Mouse (Mus musculus): ENCODE measurements around the gene Slc38a4.

Gene Slc38a4

GRCm38 (mm10) chr15:96972706-96973274, 83.0 kb downstream of the Slc38a4 start:
- intact Hi-C loops (cut with DNase I) = no loop called here

GRCm38 (mm10) chr15:96971906-96972305, 83.8 kb downstream of the Slc38a4 start:
- intact Hi-C loops (cut with DNase I) = no loop called here

- intact Hi-C loops (cut with DNase I) = no loop called here
Observed at GRCm38 (mm10) chr15:96969792-96970191, 86.0 kb downstream of the Slc38a4 start.

GRCm38 (mm10) chr15:96968741-96969140, 87.0 kb downstream of the Slc38a4 start:
- intact Hi-C loops (cut with DNase I) = no loop called here

- intact Hi-C loops (cut with DNase I) = no loop called here
Observed at GRCm38 (mm10) chr15:96966326-96966725, 89.4 kb downstream of the Slc38a4 start.

- intact Hi-C loops (cut with DNase I) = loop anchor here (5.0 kb wide), 1 partner anchor 169 kb away; no protein-coding TSS in a partner anchor
Observed at GRCm38 (mm10) chr15:96963735-96964134, 92.0 kb downstream of the Slc38a4 start.

- intact Hi-C loops (cut with DNase I) = loop anchor here (5.0 kb wide), 1 partner anchor 169 kb away; no protein-coding TSS in a partner anchor
Observed at GRCm38 (mm10) chr15:96963318-96963717, 92.4 kb downstream of the Slc38a4 start.

GRCm38 (mm10) chr15:96960343-96960742, 95.4 kb downstream of the Slc38a4 start:
- intact Hi-C loops (cut with DNase I) = loop anchor here (5.0 kb wide), 1 partner anchor 172 kb away; no protein-coding TSS in a partner anchor

GRCm38 (mm10) chr15:96959247-96959646, 96.5 kb downstream of the Slc38a4 start:
- intact Hi-C loops (cut with DNase I) = no loop called here

- intact Hi-C loops (cut with DNase I) = no loop called here
Observed at GRCm38 (mm10) chr15:96956699-96957098, 99.1 kb downstream of the Slc38a4 start.

- intact Hi-C loops (cut with DNase I) = no loop called here
Observed at GRCm38 (mm10) chr15:96954389-96954788, 101.4 kb downstream of the Slc38a4 start.

GRCm38 (mm10) chr15:96953938-96954238, 101.9 kb downstream of the Slc38a4 start:
- intact Hi-C loops (cut with DNase I) = no loop called here

GRCm38 (mm10) chr15:96953112-96953937, 102.4 kb downstream of the Slc38a4 start:
- intact Hi-C loops (cut with DNase I) = no loop called here

- intact Hi-C loops (cut with DNase I) = no loop called here
Observed at GRCm38 (mm10) chr15:96952488-96952887, 103.3 kb downstream of the Slc38a4 start.

- intact Hi-C loops (cut with DNase I) = no loop called here
Observed at GRCm38 (mm10) chr15:96951783-96952182, 104.0 kb downstream of the Slc38a4 start.

- intact Hi-C loops (cut with DNase I) = loop anchor here (10.0 kb wide), 1 partner anchor 404 kb away; no protein-coding TSS in a partner anchor
Observed at GRCm38 (mm10) chr15:96948471-96948870, 107.3 kb downstream of the Slc38a4 start.

Measured in adrenal gland (tissue).